In genomic region chr16:17525524-17525923, GRCm38 (mm10) we compare ENCODE assay signal across 25 mouse cellular contexts. TPM values are rescaled to one million over a fixed set of nuclear protein-coding genes. Genes with fewer than 3 reads are reported as not detected.
DNase-seq lines count a peak whose midpoint lies in the region; ATAC-seq and TF ChIP-seq lines count a peak whose summit lies in the region.
"Had no signal": no experiment of that assay in that cellular context is flagged by ENCODE, and none has a peak within 500 bp of the region (broad histone marks: within the 10 kb centered on the region; RNA-seq: fewer than 3 reads in every experiment).

No protein-coding gene starts in this region.

- no peak overlapping the region for H3K9ac ChIP-seq in forebrain, embryonic 11.5 days (ENCODE audit: low read length)
- no peak overlapping the region for H3K9ac ChIP-seq in forebrain, embryonic 14.5 days (ENCODE audit: low read length)
- H3K9ac ChIP-seq in kidney, embryonic 15.5 days, result no peak overlapping the region
- no peak overlapping the region for H3K9ac ChIP-seq in intestine, postnatal 0 days (ENCODE audit: low read depth, low read length)
- no peak overlapping the region for H3K9ac ChIP-seq in midbrain, embryonic 15.5 days
- H3K9ac ChIP-seq: embryonic facial prominence, embryonic 13.5 days; forebrain, embryonic 13.5 days; hindbrain, embryonic 12.5 days; hindbrain, embryonic 15.5 days had no signal

- ATAC-seq in forebrain, embryonic 11.5 days (replicated peaks; ENCODE audit: low FRiP score), result no peak
- no peak for ATAC-seq in forebrain, embryonic 14.5 days
- ATAC-seq in kidney, embryonic 15.5 days (replicated peaks; ENCODE audit: low FRiP score), result no peak
- ATAC-seq in intestine, postnatal 0 days, result no peak
- ATAC-seq in midbrain, embryonic 15.5 days (replicated peaks), result no peak
- ATAC-seq: CD4-positive, CD25-positive, alpha-beta regulatory T cell, adult 4 months; forebrain, embryonic 13.5 days; forebrain, postnatal 0 days had no signal

- 88% methylated on average over 3 of the region's 3 CpGs for WGBS in forebrain, embryonic 11.5 days
- WGBS in forebrain, embryonic 14.5 days, result 91% methylated on average over 3 of the region's 3 CpGs
- WGBS in kidney, embryonic 15.5 days, result 83% methylated on average over 3 of the region's 3 CpGs
- WGBS in intestine, postnatal 0 days, result 78% methylated on average over 3 of the region's 3 CpGs
- 91% methylated on average over 3 of the region's 3 CpGs for WGBS in midbrain, embryonic 15.5 days

- peaks cover 14% of the 10 kb centered on the region; the same call in 1 of the 2 replicates for H3K36me3 ChIP-seq in forebrain, embryonic 11.5 days (ENCODE audit: control insufficient read depth, insufficient read depth, low read length)
- H3K36me3 ChIP-seq in forebrain, embryonic 14.5 days (ENCODE audit: control insufficient read depth, insufficient read depth, low read length), result peaks cover 83% of the 10 kb centered on the region
- peaks cover 89% of the 10 kb centered on the region for H3K36me3 ChIP-seq in kidney, embryonic 15.5 days
- H3K36me3 ChIP-seq in intestine, postnatal 0 days (ENCODE audit: control insufficient read depth, insufficient read depth), result peaks cover 75% of the 10 kb centered on the region
- peaks cover 58% of the 10 kb centered on the region for H3K36me3 ChIP-seq in midbrain, embryonic 15.5 days (replicated peaks)

- H3K4me2 ChIP-seq in forebrain, embryonic 11.5 days (ENCODE audit: low read depth, low read length, severe bottlenecking), result no peak overlapping the region
- no peak overlapping the region for H3K4me2 ChIP-seq in forebrain, embryonic 14.5 days (ENCODE audit: low read length)
- no peak overlapping the region for H3K4me2 ChIP-seq in kidney, embryonic 15.5 days
- no peak overlapping the region for H3K4me2 ChIP-seq in intestine, postnatal 0 days (replicated peaks; ENCODE audit: low read depth)
- H3K4me2 ChIP-seq in midbrain, embryonic 15.5 days, result no peak overlapping the region
- H3K4me2 ChIP-seq: embryonic facial prominence, embryonic 13.5 days; forebrain, embryonic 13.5 days; heart, embryonic 11.5 days; hindbrain, embryonic 12.5 days; hindbrain, embryonic 15.5 days had no signal

- H3K4me3 ChIP-seq in forebrain, embryonic 11.5 days (ENCODE audit: low read depth, low read length), result no peak overlapping the region
- no peak overlapping the region for H3K4me3 ChIP-seq in forebrain, embryonic 14.5 days (ENCODE audit: low read depth, low read length)
- no peak overlapping the region for H3K4me3 ChIP-seq in kidney, embryonic 15.5 days (replicated peaks)
- no peak overlapping the region for H3K4me3 ChIP-seq in intestine, postnatal 0 days (ENCODE audit: low read depth, low read length)
- H3K4me3 ChIP-seq in midbrain, embryonic 15.5 days, result no peak overlapping the region
- H3K4me3 ChIP-seq: embryonic facial prominence, embryonic 10.5 days; embryonic facial prominence, embryonic 13.5 days; erythroblast, embryonic 14.5 days; forebrain, embryonic 13.5 days; heart, adult 2 months; hindbrain, embryonic 12.5 days; hindbrain, embryonic 15.5 days had no signal

- no peak overlapping the region for H3K27ac ChIP-seq in forebrain, embryonic 11.5 days (ENCODE audit: low read depth, low read length)
- H3K27ac ChIP-seq in forebrain, embryonic 14.5 days (ENCODE audit: low read depth, low read length), result no peak overlapping the region
- peak overlapping the region; percentile 54; the same call in 1 of the 2 replicates for H3K27ac ChIP-seq in kidney, embryonic 15.5 days
- peak overlapping the region; percentile 70 for H3K27ac ChIP-seq in intestine, postnatal 0 days (ENCODE audit: low read depth, low read length)
- no peak overlapping the region for H3K27ac ChIP-seq in midbrain, embryonic 15.5 days
- H3K27ac ChIP-seq: embryonic facial prominence, embryonic 10.5 days; embryonic facial prominence, embryonic 13.5 days; forebrain, embryonic 13.5 days; heart, adult 2 months; hindbrain, embryonic 12.5 days; hindbrain, embryonic 15.5 days had no signal

- peak; percentile 48 for DNase-seq in forebrain, embryonic 11.5 days (ENCODE audit: low spot score)
- no peak for DNase-seq in forebrain, embryonic 14.5 days (ENCODE audit: low spot score)
- DNase-seq in kidney, adult 8-10 months, result no peak
- no peak for DNase-seq in left cerebral cortex, adult 8-10 months (ENCODE audit: low spot score in 2 of 2)
- DNase-seq: adrenal gland, adult 2 months; adrenal gland, postnatal 14 days; cerebellum, adult 11 months; cerebellum, adult 8-10 months; cerebellum, postnatal 36 days; embryo, embryonic 11 days; forebrain, postnatal 0 days; gastrocnemius, postnatal 25 days; heart, adult 2 months had no signal

- no peaks in the 10 kb centered on the region for H3K9me3 ChIP-seq in forebrain, embryonic 11.5 days (ENCODE audit: control insufficient read depth, low read length)
- H3K9me3 ChIP-seq in forebrain, embryonic 14.5 days (replicated peaks; ENCODE audit: control insufficient read depth, low read length), result no peaks in the 10 kb centered on the region
- no peaks in the 10 kb centered on the region for H3K9me3 ChIP-seq in kidney, embryonic 15.5 days (replicated peaks)
- H3K9me3 ChIP-seq in intestine, postnatal 0 days (ENCODE audit: control insufficient read depth), result no peaks in the 10 kb centered on the region
- no peaks in the 10 kb centered on the region for H3K9me3 ChIP-seq in midbrain, embryonic 15.5 days
- H3K9me3 ChIP-seq: embryonic facial prominence, embryonic 10.5 days; embryonic facial prominence, embryonic 13.5 days; forebrain, embryonic 13.5 days; hindbrain, embryonic 12.5 days; hindbrain, embryonic 15.5 days had no signal

- no peaks in the 10 kb centered on the region for H3K27me3 ChIP-seq in forebrain, embryonic 11.5 days (ENCODE audit: control insufficient read depth, insufficient read depth, low read length)
- H3K27me3 ChIP-seq in forebrain, embryonic 14.5 days (replicated peaks; ENCODE audit: control insufficient read depth, insufficient read depth, low read length), result no peaks in the 10 kb centered on the region
- H3K27me3 ChIP-seq in kidney, embryonic 15.5 days, result no peaks in the 10 kb centered on the region
- H3K27me3 ChIP-seq in intestine, postnatal 0 days (replicated peaks; ENCODE audit: control insufficient read depth, insufficient read depth, low read length), result no peaks in the 10 kb centered on the region
- no peaks in the 10 kb centered on the region for H3K27me3 ChIP-seq in midbrain, embryonic 15.5 days (replicated peaks)
- H3K27me3 ChIP-seq: embryonic facial prominence, embryonic 13.5 days; forebrain, embryonic 13.5 days; hindbrain, embryonic 12.5 days; hindbrain, embryonic 15.5 days had no signal

- peaks cover 5% of the 10 kb centered on the region for H3K4me1 ChIP-seq in forebrain, embryonic 11.5 days (replicated peaks; ENCODE audit: control insufficient read depth, insufficient read depth, low read length)
- peaks cover 4% of the 10 kb centered on the region; the same call in 1 of the 2 replicates for H3K4me1 ChIP-seq in forebrain, embryonic 14.5 days (ENCODE audit: control insufficient read depth, insufficient read depth, low read length)
- H3K4me1 ChIP-seq in kidney, embryonic 15.5 days, result peaks cover 15% of the 10 kb centered on the region
- H3K4me1 ChIP-seq in intestine, postnatal 0 days (replicated peaks; ENCODE audit: control insufficient read depth, insufficient read depth, low read length), result no peaks in the 10 kb centered on the region
- peaks cover 13% of the 10 kb centered on the region for H3K4me1 ChIP-seq in midbrain, embryonic 15.5 days

- TF ChIP-seq CTCF in intestine, postnatal 0 days (IDR thresholded peaks at IDR 0.05; ENCODE audit: low read depth), result no peak

RNA-seq across cellular contexts. Expression of gene Thap7, which starts 5.4 kb away (rescaled TPM):
- 50.2 and 55.6 TPM in 2 replicates for polyA plus RNA-seq in forebrain, embryonic 11.5 days (2014; fragmentation: Nextera tagmentation; extraction: Ambion mirVana)
- 60.9 and 61.6 TPM in 2 replicates for polyA plus RNA-seq in forebrain, embryonic 14.5 days (2014; fragmentation: Nextera tagmentation; extraction: Ambion mirVana)
- polyA plus RNA-seq in kidney, embryonic 15.5 days (2015; fragmentation: Nextera tagmentation; extraction: Ambion mirVana), result 51.9 and 55.2 TPM in 2 replicates
- 65.1 and 67.4 TPM in 2 replicates for polyA plus RNA-seq in intestine, postnatal 0 days (2015; fragmentation: Nextera tagmentation; extraction: Ambion mirVana)
- total RNA-seq in left cerebral cortex, adult 8-10 months (2022), result 10 to 100 TPM; 40.2 to 45.3 (median 44.4) TPM
- polyA plus RNA-seq in midbrain, embryonic 15.5 days (2015; fragmentation: Nextera tagmentation; extraction: Ambion mirVana), result 60.4 and 65.3 TPM in 2 replicates

RNA-seq across cellular contexts. Expression of gene Lztr1, which starts 17.0 kb away (rescaled TPM):
- 97.5 and 106 TPM in 2 replicates for polyA plus RNA-seq in forebrain, embryonic 11.5 days (2014; fragmentation: Nextera tagmentation; extraction: Ambion mirVana)
- 87.6 and 91.9 TPM in 2 replicates for polyA plus RNA-seq in forebrain, embryonic 14.5 days (2014; fragmentation: Nextera tagmentation; extraction: Ambion mirVana)
- polyA plus RNA-seq in kidney, embryonic 15.5 days (2015; fragmentation: Nextera tagmentation; extraction: Ambion mirVana), result 83.3 and 96.0 TPM in 2 replicates
- polyA plus RNA-seq in intestine, postnatal 0 days (2015; fragmentation: Nextera tagmentation; extraction: Ambion mirVana), result 129 and 137 TPM in 2 replicates
- 100 to 1,000 TPM; 143 to 180 (median 171) TPM for total RNA-seq in left cerebral cortex, adult 8-10 months (2022)
- polyA plus RNA-seq in midbrain, embryonic 15.5 days (2015; fragmentation: Nextera tagmentation; extraction: Ambion mirVana), result 146 and 164 TPM in 2 replicates

RNA-seq across cellular contexts. Expression of gene Lrrc74b, which starts 35.5 kb away (rescaled TPM):
- polyA plus RNA-seq in forebrain, embryonic 11.5 days (2014; fragmentation: Nextera tagmentation; extraction: Ambion mirVana), result 0.12 and 0.57 TPM in 2 replicates
- polyA plus RNA-seq in forebrain, embryonic 14.5 days (2014; fragmentation: Nextera tagmentation; extraction: Ambion mirVana), result 0.62 and 1.1 TPM in 2 replicates
- polyA plus RNA-seq in kidney, embryonic 15.5 days (2015; fragmentation: Nextera tagmentation; extraction: Ambion mirVana), result 0.23 and 0.24 TPM in 2 replicates
- 0.44 and 0.80 TPM in 2 replicates for polyA plus RNA-seq in intestine, postnatal 0 days (2015; fragmentation: Nextera tagmentation; extraction: Ambion mirVana)
- 1 to 10 TPM in 2 of 4 experiments, under 1 TPM in 2; 0.48 to 1.6 (median 1.2) TPM for total RNA-seq in left cerebral cortex, adult 8-10 months (2022)
- 1.3 TPM in 2 replicates for polyA plus RNA-seq in midbrain, embryonic 15.5 days (2015; fragmentation: Nextera tagmentation; extraction: Ambion mirVana)
- total RNA-seq: adrenal gland, adult 2 months; heart, adult 2 months had no signal
- polyA plus RNA-seq: adrenal gland, adult 2 months; CD4-positive, CD25-positive, alpha-beta regulatory T cell, adult 4 months; embryonic facial prominence, embryonic 13.5 days; heart, embryonic 11.5 days had no signal

RNA-seq across cellular contexts. Expression of gene Aifm3, which starts 36.1 kb away (rescaled TPM):
- polyA plus RNA-seq in forebrain, embryonic 11.5 days (2014; fragmentation: Nextera tagmentation; extraction: Ambion mirVana), result 3.2 and 3.8 TPM in 2 replicates
- 7.0 and 8.5 TPM in 2 replicates for polyA plus RNA-seq in forebrain, embryonic 14.5 days (2014; fragmentation: Nextera tagmentation; extraction: Ambion mirVana)
- 1.8 and 2.1 TPM in 2 replicates for polyA plus RNA-seq in kidney, embryonic 15.5 days (2015; fragmentation: Nextera tagmentation; extraction: Ambion mirVana)
- 7.2 and 8.6 TPM in 2 replicates for polyA plus RNA-seq in intestine, postnatal 0 days (2015; fragmentation: Nextera tagmentation; extraction: Ambion mirVana)
- 100 to 1,000 TPM; 114 to 128 (median 122) TPM for total RNA-seq in left cerebral cortex, adult 8-10 months (2022)
- polyA plus RNA-seq in midbrain, embryonic 15.5 days (2015; fragmentation: Nextera tagmentation; extraction: Ambion mirVana), result 16.8 and 17.9 TPM in 2 replicates
- polyA plus RNA-seq: C2C12; erythroblast, embryonic 14.5 days had no signal

RNA-seq across cellular contexts. Expression of gene P2rx6, which starts 36.2 kb away (rescaled TPM):
- 0.35 and 0.75 TPM in 2 replicates for polyA plus RNA-seq in forebrain, embryonic 11.5 days (2014; fragmentation: Nextera tagmentation; extraction: Ambion mirVana)
- polyA plus RNA-seq in forebrain, embryonic 14.5 days (2014; fragmentation: Nextera tagmentation; extraction: Ambion mirVana), result 1.1 and 1.3 TPM in 2 replicates
- polyA plus RNA-seq in kidney, embryonic 15.5 days (2015; fragmentation: Nextera tagmentation; extraction: Ambion mirVana), result 0.82 and 1.2 TPM in 2 replicates
- polyA plus RNA-seq in intestine, postnatal 0 days (2015; fragmentation: Nextera tagmentation; extraction: Ambion mirVana), result 0.73 and 1.1 TPM in 2 replicates
- 1 to 10 TPM; 1.5 to 2.1 (median 1.7) TPM for total RNA-seq in left cerebral cortex, adult 8-10 months (2022)
- polyA plus RNA-seq in midbrain, embryonic 15.5 days (2015; fragmentation: Nextera tagmentation; extraction: Ambion mirVana), result 2.3 and 3.1 TPM in 2 replicates
- polyA plus RNA-seq: CD4-positive, CD25-positive, alpha-beta regulatory T cell, adult 4 months; erythroblast, embryonic 14.5 days had no signal

Comparison
In these comparisons a context has a peak if more than half of its experiments do, and no peak if none do; other contexts are left out.
1. H3K27ac ChIP-seq: peak in kidney, embryonic 15.5 days (single experiment) and intestine, postnatal 0 days (single experiment); none in forebrain, embryonic 11.5 days (single experiment), forebrain, embryonic 14.5 days (single experiment) and midbrain, embryonic 15.5 days (single experiment).